Mouse (Mus musculus): Measurements from ENCODE around the gene Chmp6. TPM values are rescaled to one million over a fixed set of nuclear protein-coding genes. Genes with fewer than 3 reads are reported as not detected.
A peak's percentile ranks its signal among the peaks of the same experiment; 100 is the strongest.

Chmp6 gene
- polyA plus RNA-seq (2014; fragmentation: Nextera tagmentation; extraction: Ambion mirVana), result 77.9 and 89.3 TPM in 2 replicates

GRCm38 (mm10) chr11:119913291-119913934 lies at the start of gene Chmp6:
Gene Chmp6 (plus strand): TSS chr11:119913441.
- ATAC-seq (ENCODE audit: low read depth), result peak; percentile 82
- H3K36me3 ChIP-seq (ENCODE audit: control insufficient read depth, insufficient read depth, low read length), result peaks cover 28% of the 10 kb centered on the region
- H3K4me1 ChIP-seq (ENCODE audit: control insufficient read depth, insufficient read depth, low read length), result peaks cover 13% of the 10 kb centered on the region; the same call in 1 of the 2 replicates
- H3K27ac ChIP-seq (replicated peaks; ENCODE audit: low read depth, low read length), result peak within 1 kb of the TSS; percentile 81
- peak; percentile 87 for DNase-seq (ENCODE audit: low spot score)
- H3K9me3 ChIP-seq (ENCODE audit: control insufficient read depth, low read length), result no peaks in the 10 kb centered on the region
- H3K27me3 ChIP-seq (replicated peaks; ENCODE audit: control insufficient read depth, insufficient read depth, low read length), result no peaks in the 10 kb centered on the region; the same call in 1 of the 2 replicates
- H3K4me2 ChIP-seq (ENCODE audit: low read depth, low read length), result peak within 1 kb of the TSS; percentile 96
- peak within 1 kb of the TSS; percentile 96 for H3K9ac ChIP-seq (ENCODE audit: low read depth, low read length)
- WGBS, result 1% methylated on average over 39 of the region's 48 CpGs
- peak within 1 kb of the TSS; percentile 98 for H3K4me3 ChIP-seq (ENCODE audit: low read depth, low read length)

- DNase-seq (ENCODE audit: low spot score), result no peak
- H3K9me3 ChIP-seq (ENCODE audit: control insufficient read depth, low read length), result no peaks in the 10 kb centered on the region
- no peak overlapping the region for H3K4me3 ChIP-seq (ENCODE audit: low read depth, low read length)
- 77% methylated on average over 6 of the region's 6 CpGs for WGBS
- no peak overlapping the region for H3K4me2 ChIP-seq (ENCODE audit: low read depth, low read length)
- no peak for ATAC-seq (ENCODE audit: low read depth)
- H3K9ac ChIP-seq (ENCODE audit: low read depth, low read length), result no peak overlapping the region
- H3K4me1 ChIP-seq (ENCODE audit: control insufficient read depth, insufficient read depth, low read length), result peaks cover 10% of the 10 kb centered on the region
- peaks cover 36% of the 10 kb centered on the region; the same call in 1 of the 2 replicates for H3K36me3 ChIP-seq (ENCODE audit: control insufficient read depth, insufficient read depth, low read length)
- no peaks in the 10 kb centered on the region for H3K27me3 ChIP-seq (replicated peaks; ENCODE audit: control insufficient read depth, insufficient read depth, low read length)
- H3K27ac ChIP-seq (replicated peaks; ENCODE audit: low read depth, low read length), result no peak overlapping the region
Observed at GRCm38 (mm10) chr11:119866837-119867236, 46.4 kb upstream of the Chmp6 start.

DNA sequence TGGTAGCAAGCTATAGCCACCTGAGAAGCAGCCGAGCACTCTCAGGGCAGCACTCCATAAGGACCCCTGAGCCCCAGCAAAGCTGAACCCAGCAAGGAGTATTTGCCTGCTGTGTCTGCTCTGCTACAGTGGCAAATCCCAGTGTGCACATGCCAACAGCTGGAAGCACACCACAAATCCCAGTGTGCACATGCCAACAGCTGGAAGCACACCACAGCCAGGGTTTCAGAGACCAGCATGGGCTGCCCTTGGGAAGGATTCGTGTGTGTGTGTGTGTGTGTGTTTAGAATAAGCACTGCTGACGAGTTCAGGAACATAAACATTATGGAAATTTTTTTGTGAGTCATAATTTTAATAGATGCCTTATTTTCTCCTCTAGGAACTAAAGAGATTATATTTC lies 45.1 kb upstream of the Chmp6 start:
- ATAC-seq (ENCODE audit: low read depth) (no peak), DNase-seq (ENCODE audit: low spot score) (peak; percentile 53)
- no peak overlapping the region for H3K4me3 ChIP-seq (ENCODE audit: low read depth, low read length)
- H3K4me2 ChIP-seq (ENCODE audit: low read depth, low read length), result no peak overlapping the region
- peaks cover 41% of the 10 kb centered on the region for H3K36me3 ChIP-seq (ENCODE audit: control insufficient read depth, insufficient read depth, low read length)
- peaks cover 6% of the 10 kb centered on the region for H3K4me1 ChIP-seq (ENCODE audit: control insufficient read depth, insufficient read depth, low read length)
- H3K27ac ChIP-seq (replicated peaks; ENCODE audit: low read depth, low read length), result no peak overlapping the region
- 55% methylated on average over 3 of the region's 3 CpGs for WGBS
- no peak overlapping the region for H3K9ac ChIP-seq (ENCODE audit: low read depth, low read length)
- H3K27me3 ChIP-seq (replicated peaks; ENCODE audit: control insufficient read depth, insufficient read depth, low read length), result no peaks in the 10 kb centered on the region
- H3K9me3 ChIP-seq (ENCODE audit: control insufficient read depth, low read length), result no peaks in the 10 kb centered on the region

DNA sequence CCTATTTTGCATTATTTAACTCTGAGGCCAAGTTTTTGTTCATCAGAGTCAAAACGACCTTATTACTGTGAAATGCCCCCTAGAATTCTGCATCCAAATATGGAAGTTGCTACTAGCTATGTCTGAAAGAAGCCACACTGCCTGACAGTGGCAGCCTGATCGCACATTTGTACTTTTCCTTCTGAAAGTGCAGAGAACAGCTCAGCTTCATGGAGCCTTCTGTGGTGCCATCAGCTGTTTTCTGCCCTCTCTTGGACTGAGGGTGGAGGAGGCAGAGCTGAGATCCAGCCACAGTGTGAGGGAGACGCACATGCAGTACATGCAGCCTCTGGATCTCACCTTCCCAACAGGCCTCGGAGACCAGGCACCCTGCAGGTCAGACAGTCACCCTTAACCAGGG lies 44.7 kb upstream of the Chmp6 start:
- H3K9ac ChIP-seq (ENCODE audit: low read depth, low read length), result no peak overlapping the region
- ATAC-seq (ENCODE audit: low read depth), result no peak
- WGBS, result 77% methylated on average over 4 of the region's 4 CpGs
- DNase-seq (ENCODE audit: low spot score), result no peak
- peaks cover 45% of the 10 kb centered on the region for H3K36me3 ChIP-seq (ENCODE audit: control insufficient read depth, insufficient read depth, low read length)
- H3K4me2 ChIP-seq (ENCODE audit: low read depth, low read length), result no peak overlapping the region
- H3K9me3 ChIP-seq (ENCODE audit: control insufficient read depth, low read length), result no peaks in the 10 kb centered on the region
- no peak overlapping the region; the same call in 1 of the 2 replicates for H3K27ac ChIP-seq (replicated peaks; ENCODE audit: low read depth, low read length)
- H3K27me3 ChIP-seq (replicated peaks; ENCODE audit: control insufficient read depth, insufficient read depth, low read length), result no peaks in the 10 kb centered on the region
- peaks cover 1% of the 10 kb centered on the region; the same call in 1 of the 2 replicates for H3K4me1 ChIP-seq (ENCODE audit: control insufficient read depth, insufficient read depth, low read length)
- no peak overlapping the region for H3K4me3 ChIP-seq (ENCODE audit: low read depth, low read length)

DNA sequence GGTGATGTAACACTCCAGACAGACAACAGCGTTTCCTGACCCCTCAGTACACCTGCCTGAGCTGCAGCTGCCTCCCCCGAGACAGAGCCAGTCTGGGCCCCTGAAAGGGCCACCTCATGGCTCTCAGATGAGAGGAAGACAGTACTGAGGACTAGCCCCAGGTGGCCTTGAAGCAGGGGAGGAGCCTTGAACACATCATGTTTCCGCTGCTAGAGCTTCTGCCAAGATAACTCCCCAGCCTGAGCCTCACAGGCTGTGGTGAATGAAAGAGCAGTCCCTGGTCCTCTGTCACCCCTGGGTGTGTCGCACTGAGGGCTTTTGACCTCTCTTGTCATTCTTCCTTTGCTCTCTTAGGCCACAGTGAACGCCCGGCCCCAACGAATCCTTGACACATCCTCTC lies 42.1 kb upstream of the Chmp6 start:
- WGBS, result 76% methylated on average over 7 of the region's 7 CpGs
- Histone ChIP-seq H3K36me3 (ENCODE audit: control insufficient read depth, insufficient read depth, low read length) (peaks cover 58% of the 10 kb centered on the region), H3K4me1 (ENCODE audit: control insufficient read depth, insufficient read depth, low read length) (no peaks in the 10 kb centered on the region), H3K4me2 (ENCODE audit: low read depth, low read length) (no peak overlapping the region), H3K9me3 (ENCODE audit: control insufficient read depth, low read length) (no peaks in the 10 kb centered on the region), H3K27me3 (replicated peaks; ENCODE audit: control insufficient read depth, insufficient read depth, low read length) (no peaks in the 10 kb centered on the region), H3K9ac (ENCODE audit: low read depth, low read length) (no peak overlapping the region), H3K27ac (replicated peaks; ENCODE audit: low read depth, low read length) (no peak overlapping the region), H3K4me3 (ENCODE audit: low read depth, low read length) (no peak overlapping the region)
- DNase-seq (ENCODE audit: low spot score) (no peak), ATAC-seq (ENCODE audit: low read depth) (no peak)

- DNase-seq (ENCODE audit: low spot score), result no peak
- no peaks in the 10 kb centered on the region for H3K9me3 ChIP-seq (ENCODE audit: control insufficient read depth, low read length)
- no peaks in the 10 kb centered on the region for H3K27me3 ChIP-seq (replicated peaks; ENCODE audit: control insufficient read depth, insufficient read depth, low read length)
- no peak overlapping the region for H3K27ac ChIP-seq (replicated peaks; ENCODE audit: low read depth, low read length)
- H3K36me3 ChIP-seq (ENCODE audit: control insufficient read depth, insufficient read depth, low read length), result peaks cover 79% of the 10 kb centered on the region
- no peak for ATAC-seq (ENCODE audit: low read depth)
- no peaks in the 10 kb centered on the region for H3K4me1 ChIP-seq (ENCODE audit: control insufficient read depth, insufficient read depth, low read length)
- H3K9ac ChIP-seq (ENCODE audit: low read depth, low read length), result no peak overlapping the region
- 91% methylated on average over 4 of the region's 4 CpGs for WGBS
- H3K4me2 ChIP-seq (ENCODE audit: low read depth, low read length), result no peak overlapping the region
- no peak overlapping the region for H3K4me3 ChIP-seq (ENCODE audit: low read depth, low read length)
Observed at GRCm38 (mm10) chr11:119873643-119874042, 39.6 kb upstream of the Chmp6 start.

GRCm38 (mm10) chr11:119874841-119875240 lies 38.4 kb upstream of the Chmp6 start:
- ATAC-seq (ENCODE audit: low read depth), result no peak
- Histone ChIP-seq H3K4me1 (ENCODE audit: control insufficient read depth, insufficient read depth, low read length) (no peaks in the 10 kb centered on the region), H3K4me2 (ENCODE audit: low read depth, low read length) (no peak overlapping the region), H3K27me3 (replicated peaks; ENCODE audit: control insufficient read depth, insufficient read depth, low read length) (no peaks in the 10 kb centered on the region), H3K9ac (ENCODE audit: low read depth, low read length) (no peak overlapping the region), H3K9me3 (ENCODE audit: control insufficient read depth, low read length) (no peaks in the 10 kb centered on the region), H3K36me3 (ENCODE audit: control insufficient read depth, insufficient read depth, low read length) (peaks cover 84% of the 10 kb centered on the region), H3K4me3 (ENCODE audit: low read depth, low read length) (no peak overlapping the region), H3K27ac (replicated peaks; ENCODE audit: low read depth, low read length) (no peak overlapping the region)
- 69% methylated on average over 1 of the region's 1 CpGs for WGBS
- DNase-seq (ENCODE audit: low spot score), result no peak

DNA sequence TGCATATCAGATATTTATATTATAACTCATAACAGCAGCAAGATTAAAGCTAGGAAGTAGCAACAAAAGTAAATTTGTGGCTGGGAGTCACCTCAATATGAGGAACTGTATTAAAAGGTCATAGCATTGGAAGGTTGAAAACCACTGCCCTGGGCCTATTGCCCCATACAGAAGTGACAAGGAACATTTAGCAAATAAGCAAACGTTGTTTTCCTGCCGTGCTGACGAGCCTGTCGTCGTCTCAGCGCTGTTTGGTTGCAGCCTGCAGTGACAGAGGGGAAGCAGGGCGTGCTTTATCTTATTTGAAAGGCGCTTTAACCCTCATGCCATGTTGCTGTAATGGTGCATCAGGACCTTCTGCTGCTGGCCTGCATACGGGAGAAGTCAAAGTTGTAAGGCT lies 37.6 kb upstream of the Chmp6 start:
- no peak overlapping the region for H3K4me3 ChIP-seq (ENCODE audit: low read depth, low read length)
- no peak overlapping the region for H3K9ac ChIP-seq (ENCODE audit: low read depth, low read length)
- no peak overlapping the region for H3K27ac ChIP-seq (replicated peaks; ENCODE audit: low read depth, low read length)
- H3K4me1 ChIP-seq (ENCODE audit: control insufficient read depth, insufficient read depth, low read length), result no peaks in the 10 kb centered on the region
- peaks cover 84% of the 10 kb centered on the region for H3K36me3 ChIP-seq (ENCODE audit: control insufficient read depth, insufficient read depth, low read length)
- no peak overlapping the region for H3K4me2 ChIP-seq (ENCODE audit: low read depth, low read length)
- no peaks in the 10 kb centered on the region for H3K27me3 ChIP-seq (replicated peaks; ENCODE audit: control insufficient read depth, insufficient read depth, low read length)
- 89% methylated on average over 9 of the region's 9 CpGs for WGBS
- ATAC-seq (ENCODE audit: low read depth), result no peak
- no peak for DNase-seq (ENCODE audit: low spot score)
- H3K9me3 ChIP-seq (ENCODE audit: control insufficient read depth, low read length), result no peaks in the 10 kb centered on the region

- no peak for DNase-seq (ENCODE audit: low spot score)
- Histone ChIP-seq H3K4me3 (ENCODE audit: low read depth, low read length) (no peak overlapping the region), H3K27me3 (replicated peaks; ENCODE audit: control insufficient read depth, insufficient read depth, low read length) (no peaks in the 10 kb centered on the region), H3K9ac (ENCODE audit: low read depth, low read length) (no peak overlapping the region), H3K4me2 (ENCODE audit: low read depth, low read length) (no peak overlapping the region), H3K9me3 (ENCODE audit: control insufficient read depth, low read length) (no peaks in the 10 kb centered on the region), H3K27ac (replicated peaks; ENCODE audit: low read depth, low read length) (no peak overlapping the region), H3K4me1 (ENCODE audit: control insufficient read depth, insufficient read depth, low read length) (no peaks in the 10 kb centered on the region), H3K36me3 (ENCODE audit: control insufficient read depth, insufficient read depth, low read length) (peaks cover 78% of the 10 kb centered on the region)
- no peak for ATAC-seq (ENCODE audit: low read depth)
- 89% methylated on average over 7 of the region's 7 CpGs for WGBS
Observed at GRCm38 (mm10) chr11:119877124-119877523, 36.1 kb upstream of the Chmp6 start.

All from embryonic facial prominence, embryonic 14.5 days (tissue).